Mouse (Mus musculus) right cerebral cortex, postnatal 25 days (tissue): ENCODE measurements around the gene Majin.

Source experiments
- DNase-seq: peaks from one replicate; pipeline ENCODE4 v3.0.0; 2022

The Majin gene

DNA sequence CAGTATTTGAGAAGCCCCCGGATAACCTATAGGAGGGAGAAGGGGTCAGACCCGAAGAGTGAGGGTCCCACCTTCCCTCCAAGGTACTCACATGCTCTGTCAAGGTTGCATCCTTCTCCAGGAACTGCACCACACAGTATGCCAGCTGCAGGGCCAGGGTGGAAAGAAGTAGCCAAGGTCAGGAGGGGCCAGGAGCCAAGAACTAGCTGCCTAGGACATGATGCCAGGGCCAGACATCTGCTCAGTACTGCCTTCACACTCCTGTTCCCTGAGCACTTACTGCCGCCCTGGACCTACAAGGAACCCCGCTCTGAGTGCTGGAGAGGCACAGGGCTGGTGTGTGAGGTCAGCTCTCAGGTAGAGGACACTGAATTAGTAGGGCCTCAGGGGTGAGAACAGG is 46.2 kb downstream of the Majin start:
- DNase-seq: no peak

DNA sequence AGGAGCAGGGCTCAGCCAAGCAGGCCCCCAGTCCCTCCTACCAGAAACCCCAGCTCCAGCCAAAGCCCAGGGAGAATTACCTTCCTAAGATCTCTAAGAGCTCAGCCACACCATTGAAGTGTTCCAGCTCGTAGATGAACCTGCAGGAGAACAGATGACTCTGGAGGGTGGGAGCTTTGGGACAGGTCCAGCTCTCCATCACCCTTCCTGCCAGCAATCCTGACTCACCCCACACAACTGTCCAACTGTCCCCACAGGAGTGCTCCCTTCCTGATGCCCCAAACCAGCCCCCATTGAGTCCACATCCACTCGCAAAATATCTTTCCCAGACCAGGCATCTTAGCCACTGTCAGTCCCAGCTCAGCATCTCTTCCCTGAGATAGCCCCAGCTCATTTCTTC is 46.8 kb downstream of the Majin start:
- DNase-seq: no peak

- no peak for DNase-seq
Observed at GRCm38 (mm10) chr19:6233647-6234046, 49.5 kb downstream of the Majin start.

DNA sequence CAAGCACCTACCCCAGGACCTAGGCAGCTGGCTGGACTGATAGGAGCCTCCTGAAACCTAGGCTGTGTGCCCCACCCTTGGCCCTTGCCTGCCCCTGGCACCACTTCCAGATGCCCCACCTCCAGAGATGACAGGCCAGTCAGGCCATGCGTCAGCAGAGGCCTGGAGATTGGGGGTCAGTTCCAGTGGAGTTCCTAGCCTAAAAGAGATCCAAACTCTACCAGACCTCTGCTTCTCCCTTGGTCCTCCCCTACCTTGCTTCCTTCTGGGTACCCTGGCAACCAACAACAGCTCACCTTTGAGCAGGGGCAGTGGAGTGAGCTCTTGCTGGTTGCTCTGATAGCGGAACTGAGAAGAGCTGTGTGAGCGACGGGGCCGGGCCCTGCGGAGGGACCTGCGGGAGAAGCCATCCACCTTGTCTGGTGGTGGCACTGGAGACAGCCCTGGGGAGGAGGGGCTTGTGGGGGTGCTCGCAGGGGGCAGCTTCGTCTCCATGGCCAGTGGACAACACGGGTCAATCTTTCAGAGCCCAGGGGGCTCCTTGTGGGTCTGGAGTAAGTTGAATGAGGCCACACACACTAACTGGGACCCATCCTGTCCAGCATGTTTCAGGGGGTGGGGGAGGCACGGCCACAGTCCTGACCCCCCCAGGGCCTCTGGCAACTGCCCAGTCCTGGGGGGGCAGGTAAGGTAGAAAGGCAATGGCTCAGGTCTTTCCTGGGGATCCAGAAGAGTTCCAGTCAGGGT is 50.3 kb downstream of the Majin start:
- DNase-seq: no peak

DNA sequence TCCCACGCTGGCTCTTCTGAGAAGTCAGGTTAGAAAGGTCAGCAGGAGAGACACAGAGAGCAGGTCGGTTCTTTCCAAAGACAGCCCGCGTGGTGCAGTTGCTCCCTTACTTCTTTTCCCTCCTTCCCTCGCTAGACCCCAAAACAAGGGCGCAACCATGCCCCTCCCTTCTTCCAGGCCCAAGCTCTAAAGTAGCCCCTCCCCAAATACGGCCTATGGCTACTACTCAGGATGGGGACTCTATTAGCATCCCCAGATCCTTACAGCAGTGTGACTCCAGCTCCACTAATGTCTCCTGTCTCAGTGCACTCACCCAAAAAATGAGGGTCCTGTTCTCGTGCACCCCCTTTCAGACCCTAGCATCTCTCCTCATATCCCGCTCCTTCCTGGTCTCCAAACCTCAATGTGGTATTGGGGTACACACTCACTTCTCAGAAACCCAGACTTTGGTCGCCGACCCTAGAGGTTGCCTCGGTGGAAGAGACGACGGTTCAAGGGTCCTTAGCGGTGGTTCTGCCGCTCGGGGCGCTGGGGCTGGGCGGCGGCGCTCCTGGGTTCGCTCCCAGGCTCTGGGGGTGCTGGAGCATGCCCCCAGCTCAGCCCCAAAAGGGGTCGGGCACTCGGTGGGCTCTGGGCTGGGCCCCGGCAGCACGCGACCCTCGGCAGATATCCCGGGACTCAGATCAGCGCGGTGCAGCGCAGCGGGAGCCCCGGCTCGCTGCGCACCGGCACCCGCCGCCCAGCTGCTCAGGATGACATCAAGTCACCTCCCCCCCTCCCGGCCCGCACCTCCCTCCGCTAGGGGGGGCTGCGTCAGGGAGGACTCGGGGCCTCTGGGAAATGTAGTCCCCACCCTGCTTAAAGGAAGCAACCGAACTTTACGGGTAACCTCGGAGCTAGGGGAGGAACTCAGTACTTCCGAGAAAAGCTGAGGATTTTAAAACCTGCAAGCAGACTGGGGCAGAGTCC is 51.2 kb downstream of the Majin start, which contains the start of gene Ppp2r5b:
Gene Ppp2r5b, minus strand, starts transcription at position 789 of the 969 bp plus-strand sequence.
- DNase-seq: peak; percentile 92

DNA sequence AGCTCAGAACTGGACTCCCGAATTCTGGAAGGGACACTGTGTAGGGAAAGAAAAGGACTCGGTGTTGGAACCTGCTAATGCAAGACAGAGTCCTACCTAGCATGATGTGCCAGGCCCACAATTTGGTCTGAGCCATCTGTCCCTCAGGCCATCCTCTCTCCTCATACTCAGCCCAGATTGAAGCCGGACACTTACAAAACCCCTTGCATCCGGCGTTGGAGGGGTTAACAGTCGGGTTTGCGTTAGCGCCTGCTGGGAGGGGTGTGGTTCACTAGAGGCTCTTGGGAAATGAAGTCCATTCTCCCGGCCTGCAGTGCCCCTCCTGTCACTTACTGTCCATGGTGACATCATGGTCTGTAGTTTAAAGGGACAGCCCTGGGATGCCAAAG is 51.9 kb downstream of the Majin start:
- DNase-seq: peak; percentile 89

- DNase-seq: no peak
Observed at GRCm38 (mm10) chr19:6236842-6237241, 52.7 kb downstream of the Majin start.

DNA sequence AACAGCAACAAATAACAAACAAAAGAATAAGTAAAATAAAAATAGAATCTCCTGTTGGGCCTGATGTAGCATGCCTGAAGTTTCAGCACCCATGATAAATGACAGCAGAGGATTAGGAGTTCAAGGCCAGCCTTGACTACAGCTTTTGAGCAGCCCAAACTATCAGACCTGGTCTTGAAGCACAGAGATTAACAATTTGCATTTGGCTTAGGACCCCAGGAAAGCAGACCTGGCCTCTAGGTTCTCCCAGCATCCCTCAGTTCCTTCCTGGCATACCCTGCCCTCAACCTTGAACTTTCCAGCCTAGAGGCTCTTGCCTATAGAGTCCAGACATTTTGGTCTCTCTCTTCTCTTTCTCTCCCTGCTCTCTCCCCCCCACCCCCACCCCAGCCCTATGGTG is 54.6 kb downstream of the Majin start:
- DNase-seq: no peak

- DNase-seq: no peak
Observed at GRCm38 (mm10) chr19:6240136-6240535, 55.9 kb downstream of the Majin start.

- DNase-seq: no peak
Observed at GRCm38 (mm10) chr19:6240725-6241124, 56.5 kb downstream of the Majin start.

DNA sequence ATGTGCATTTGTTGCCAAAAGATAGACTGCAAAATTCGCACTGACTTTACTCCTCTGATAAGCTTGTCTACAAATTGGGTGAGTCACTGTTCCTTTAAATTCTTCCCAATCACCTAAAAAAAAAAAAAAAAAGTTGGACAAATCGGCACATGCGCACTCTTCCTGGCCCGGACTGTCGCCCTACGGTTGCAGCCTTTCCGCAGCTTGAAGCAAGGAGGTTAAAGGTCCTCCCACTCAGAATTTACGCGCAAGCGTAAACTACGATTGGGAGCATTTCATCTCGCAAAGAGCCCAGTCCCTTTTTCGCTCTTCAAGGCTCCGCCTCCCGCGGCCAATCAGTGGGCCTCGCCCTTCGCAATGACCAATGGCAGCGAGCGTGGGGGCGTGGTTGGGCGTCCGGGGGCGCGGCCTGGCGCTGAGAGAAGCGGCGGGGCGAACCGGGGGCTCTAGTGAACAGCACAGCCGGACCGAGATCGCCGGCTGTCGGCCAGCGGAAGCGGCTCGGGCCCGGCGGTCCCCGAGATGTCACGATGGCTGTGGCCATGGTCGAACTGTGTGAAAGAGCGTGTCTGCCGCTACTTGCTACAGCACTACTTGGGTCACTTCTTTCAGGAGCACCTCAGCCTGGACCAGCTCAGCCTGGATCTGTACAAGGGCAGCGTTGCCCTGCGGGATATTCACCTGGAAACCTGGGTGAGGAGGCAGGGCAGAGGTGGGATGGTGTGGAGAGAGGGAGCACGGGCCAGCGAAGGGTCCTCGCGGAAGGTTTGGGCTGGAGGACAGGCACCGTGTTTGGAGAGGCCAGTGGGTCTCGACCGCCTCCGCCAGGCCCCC is 57.3 kb downstream of the Majin start, which contains the start of gene Atg2a:
Gene Atg2a, plus strand, starts transcription at position 395 of the 834 bp plus-strand sequence.
- peak; percentile 98 for DNase-seq

- DNase-seq: no peak
Observed at GRCm38 (mm10) chr19:6242281-6242680, 58.1 kb downstream of the Majin start.

DNA sequence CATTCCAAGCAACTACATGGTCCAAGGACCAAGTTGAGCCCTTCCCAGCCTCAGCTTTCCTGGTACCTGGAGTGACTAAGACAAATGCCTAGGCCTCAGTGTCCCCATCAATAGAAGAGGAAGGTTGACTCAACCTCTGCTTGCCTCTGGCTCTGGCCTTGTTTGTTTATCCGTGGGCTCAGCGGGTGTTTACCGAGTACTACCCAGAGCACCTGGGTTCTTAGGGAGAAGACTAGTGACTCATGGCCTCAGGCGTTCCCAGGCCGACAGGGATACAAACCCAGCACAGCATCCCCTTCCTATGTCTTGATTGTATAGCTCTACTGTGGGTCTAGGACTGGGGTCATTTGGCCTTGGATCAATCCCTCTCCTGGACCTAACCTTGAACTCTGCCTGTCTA is 59.0 kb downstream of the Majin start:
- DNase-seq: no peak

- DNase-seq: no peak
Observed at GRCm38 (mm10) chr19:6245806-6246205, 61.6 kb downstream of the Majin start.

DNA sequence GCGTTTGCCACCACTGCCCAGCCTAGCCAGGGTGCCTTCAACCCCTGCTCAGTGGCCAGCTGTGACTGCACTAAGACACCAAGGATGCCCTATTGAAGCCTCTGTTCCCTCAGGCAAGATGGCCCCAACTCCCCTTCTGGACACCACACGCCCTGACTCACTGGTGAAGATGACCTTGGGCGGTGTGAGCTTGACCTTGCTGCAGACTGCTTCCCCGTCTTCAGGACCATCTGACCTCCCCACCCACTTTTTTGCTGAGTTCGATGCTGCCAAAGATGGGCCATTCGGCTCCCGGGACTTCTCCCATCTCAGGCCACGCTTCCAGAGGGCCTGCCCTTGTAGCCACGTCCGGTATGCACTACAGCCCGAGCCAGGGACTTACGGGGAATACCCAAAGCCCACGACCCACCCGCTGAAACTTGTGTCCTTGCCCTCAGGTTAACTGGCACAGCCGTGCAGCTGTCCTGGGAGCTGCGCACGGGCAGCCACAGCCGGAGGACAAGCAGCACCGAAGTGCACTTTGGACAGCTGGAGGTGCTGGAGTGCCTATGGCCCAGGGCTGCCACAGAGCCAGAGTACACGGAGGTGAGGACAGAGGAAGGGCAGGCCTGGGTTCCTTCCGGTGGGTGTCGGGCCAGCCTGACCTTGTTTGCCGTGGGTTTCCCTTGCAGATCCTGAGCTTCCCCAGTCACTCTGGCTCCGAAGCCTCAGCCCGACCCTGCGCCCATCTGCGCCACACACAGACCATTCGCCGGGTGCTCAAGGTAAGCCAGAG is 63.5 kb downstream of the Majin start:
- DNase-seq: no peak

DNA sequence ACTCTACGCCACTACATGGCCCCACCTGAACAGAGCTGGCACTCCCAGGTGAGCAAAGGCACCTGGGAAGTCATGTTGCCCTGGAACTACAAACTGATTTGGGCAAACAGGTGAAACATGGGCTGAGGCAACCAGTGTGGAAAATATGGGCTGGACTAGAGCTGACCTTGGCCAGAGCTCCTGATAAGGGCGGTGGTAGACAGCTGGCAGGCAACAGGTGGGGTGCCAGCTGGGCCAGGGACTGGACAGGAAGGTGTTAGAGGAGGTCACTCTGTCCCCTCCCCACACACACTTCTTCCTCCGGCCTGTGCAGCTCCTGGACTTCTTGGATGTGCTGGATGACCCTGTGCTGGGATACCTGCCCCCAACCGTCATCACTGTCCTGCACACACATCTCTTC is 68.8 kb downstream of the Majin start:
- DNase-seq: no peak

DNA sequence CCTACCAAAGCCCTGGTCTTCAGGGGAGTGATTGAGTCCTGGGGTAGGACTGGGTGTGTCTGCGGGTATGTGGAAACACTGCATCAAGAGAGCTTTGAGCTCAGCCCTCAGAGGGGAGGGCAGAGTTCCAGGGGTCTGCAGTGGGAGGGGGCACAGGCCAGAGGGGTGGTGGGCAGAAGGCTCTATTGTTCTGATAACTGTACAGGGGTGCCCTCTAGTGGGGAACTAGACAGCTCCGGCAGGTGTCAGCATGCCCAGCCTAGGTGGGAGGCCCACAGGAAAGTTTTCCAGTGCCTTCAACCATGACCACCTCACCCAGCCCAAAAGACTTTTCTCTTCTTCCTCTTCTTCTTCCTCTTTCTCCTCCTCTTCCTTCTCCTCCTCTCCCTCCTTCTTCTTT is 76.2 kb downstream of the Majin start:
- no peak for DNase-seq

DNA sequence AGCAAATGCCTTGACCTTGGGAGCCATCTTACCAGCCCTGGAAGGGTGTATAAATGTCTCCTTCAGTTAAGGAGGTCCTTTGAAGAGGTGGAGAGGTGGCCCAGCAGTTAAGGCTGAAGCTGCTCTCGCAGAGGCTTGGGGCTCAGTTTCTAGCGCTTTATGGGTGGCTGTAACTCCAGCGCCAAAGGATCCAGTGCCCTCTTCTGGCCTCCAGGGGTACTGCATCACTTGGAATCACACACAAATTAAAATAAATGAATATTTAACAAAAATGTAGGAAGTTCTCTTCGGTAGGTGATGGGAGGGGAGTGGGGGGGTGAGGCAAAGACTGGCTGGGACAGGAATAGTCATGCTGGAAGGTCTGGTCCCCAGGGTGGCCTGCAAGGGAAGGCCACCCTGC is 76.8 kb downstream of the Majin start:
- DNase-seq: no peak

DNA sequence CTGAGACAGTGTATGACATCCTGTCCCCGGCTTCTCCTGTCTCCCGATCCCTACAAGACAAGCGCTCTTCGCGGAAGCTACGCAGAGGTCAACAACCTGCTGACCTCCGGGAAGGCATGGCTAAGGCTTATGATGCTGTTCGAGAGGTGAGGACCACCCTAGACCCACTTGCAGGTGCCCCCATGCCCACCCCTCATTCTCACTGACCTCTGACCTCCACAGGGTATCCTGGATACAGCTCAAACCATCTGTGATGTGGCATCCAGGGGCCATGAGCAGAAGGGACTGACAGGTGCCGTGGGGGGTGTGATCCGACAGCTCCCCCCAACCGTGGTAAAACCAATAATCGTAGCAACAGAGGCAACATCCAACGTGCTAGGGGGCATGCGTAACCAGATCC is 77.2 kb downstream of the Majin start:
- no peak for DNase-seq

DNA sequence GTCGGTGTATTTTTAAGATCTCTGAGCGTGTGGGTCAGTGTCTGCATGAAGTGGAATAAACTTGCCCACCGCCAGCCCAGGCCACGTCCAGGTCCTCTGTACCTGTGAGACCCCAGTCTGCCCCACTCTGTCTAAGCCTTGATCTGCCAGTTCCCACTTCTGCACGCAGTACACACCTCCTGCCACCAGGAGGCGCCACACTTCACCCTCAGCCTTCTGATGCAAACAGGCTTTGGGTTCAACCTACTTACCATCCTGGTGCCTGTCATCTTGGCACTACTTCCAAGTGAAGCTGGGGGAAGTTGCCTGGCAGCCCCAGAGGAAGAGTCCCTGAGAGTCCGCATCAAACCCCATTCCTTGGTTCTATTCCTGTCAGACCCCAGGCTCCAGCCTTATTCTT is 78.0 kb downstream of the Majin start:
- no peak for DNase-seq

DNA sequence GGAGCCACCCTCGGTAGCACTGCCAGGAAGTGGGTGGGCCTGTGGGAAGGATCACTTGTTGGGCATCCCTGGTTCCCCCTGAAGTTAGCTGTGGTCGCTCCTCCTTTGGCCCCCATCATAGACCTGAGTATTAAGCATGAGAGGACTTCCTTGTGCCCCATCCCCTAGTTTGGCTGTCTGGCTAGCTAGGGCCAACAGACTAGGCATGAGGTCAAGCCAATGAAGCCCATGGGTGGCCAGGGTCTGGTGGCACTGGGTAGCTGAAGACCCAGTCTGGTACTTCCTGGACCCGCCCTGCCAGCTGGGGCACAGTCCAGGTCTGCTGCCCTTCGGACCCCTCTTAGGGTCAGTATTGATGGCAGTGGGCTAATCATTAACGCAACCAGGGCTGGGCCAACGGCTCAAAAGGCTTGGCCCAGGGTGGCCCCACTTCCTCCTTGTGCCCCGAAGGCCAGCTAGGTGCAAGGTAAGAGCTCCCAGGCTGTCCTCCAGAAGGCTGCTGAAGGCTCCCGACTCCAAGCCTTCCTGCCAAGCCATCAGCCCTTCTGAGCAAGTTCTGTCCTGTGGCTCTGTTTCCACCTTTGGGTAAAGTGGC is 78.7 kb downstream of the Majin start:
- DNase-seq: no peak

DNA sequence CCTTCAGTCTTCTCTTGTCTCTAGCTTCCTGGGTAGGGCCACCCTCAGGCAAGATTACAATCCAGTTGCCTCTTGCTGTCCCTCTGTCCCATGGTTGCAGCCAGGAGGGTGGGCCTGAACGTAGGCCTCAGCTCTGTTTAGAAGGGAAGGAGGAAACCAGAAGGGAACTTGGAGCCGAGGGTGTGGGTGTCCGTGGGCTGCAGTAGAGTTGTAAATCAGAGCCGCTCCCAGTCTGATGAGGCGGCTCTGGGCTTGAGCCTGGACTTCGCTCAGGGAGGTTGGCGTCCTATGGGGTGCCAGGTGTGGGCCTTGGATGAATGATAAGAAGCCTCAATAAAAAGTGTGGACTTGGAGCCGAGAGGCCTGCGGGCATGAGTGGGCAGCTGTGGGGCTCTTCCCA is 80.0 kb downstream of the Majin start:
- peak; percentile 44 for DNase-seq
